Mouse (Mus musculus) urinary bladder, postnatal 4 days (tissue): ENCODE measurements at regions not wholly inside any gene's neighbourhood (a gene's known extent, or its start where the extent isn't known, plus 50 kb on each side); places are given as distances from the start of the nearest gene placed in this dataset.

Source experiments
- DNase-seq, 2 experiments: peaks; one replicate each; pipeline ENCODE4 v3.0.0; 2021 to 2022; ENCODE audit warnings: low spot score in 2 of 2

DNA sequence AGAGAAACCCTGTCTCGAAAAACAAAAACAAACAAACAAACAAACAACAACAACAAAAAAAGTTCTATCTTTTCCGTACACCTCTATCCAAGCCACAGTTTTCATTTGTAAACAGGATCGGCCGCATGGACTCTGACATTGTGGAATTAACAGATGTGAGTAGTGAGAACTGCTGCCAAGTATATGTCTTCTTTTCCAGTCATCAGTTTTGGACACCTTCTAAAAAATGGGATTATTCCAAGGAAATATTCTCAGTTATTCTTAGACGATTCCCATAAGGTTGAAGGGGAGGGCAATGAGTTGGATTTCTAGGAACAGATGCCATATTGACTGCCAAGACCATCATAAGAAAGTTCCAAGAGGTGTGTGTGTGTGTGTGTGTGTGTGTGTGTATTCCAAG, 891.2 kb upstream of the Lrrc6 start:
- no peak for DNase-seq

DNA sequence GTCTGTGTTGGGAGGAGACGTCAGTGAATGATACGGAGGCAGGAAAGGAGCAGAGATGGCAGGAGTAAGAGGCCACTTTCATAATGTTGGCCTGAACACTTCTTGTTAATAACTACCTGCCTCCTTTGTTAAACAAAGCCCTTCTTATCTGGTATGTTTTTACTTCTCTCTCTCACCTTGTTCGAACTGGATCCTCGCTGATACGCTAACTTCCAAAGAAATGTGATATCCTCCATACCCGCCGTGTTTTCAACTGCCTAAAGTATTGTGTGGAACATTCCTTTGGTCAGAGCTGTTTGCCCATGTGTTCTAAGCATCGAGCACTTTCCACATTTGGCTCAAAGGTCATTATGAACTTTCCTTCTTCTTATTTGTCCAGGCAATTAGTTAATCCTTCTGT, 887.8 kb upstream of the Lrrc6 start:
- DNase-seq = no peak

DNA sequence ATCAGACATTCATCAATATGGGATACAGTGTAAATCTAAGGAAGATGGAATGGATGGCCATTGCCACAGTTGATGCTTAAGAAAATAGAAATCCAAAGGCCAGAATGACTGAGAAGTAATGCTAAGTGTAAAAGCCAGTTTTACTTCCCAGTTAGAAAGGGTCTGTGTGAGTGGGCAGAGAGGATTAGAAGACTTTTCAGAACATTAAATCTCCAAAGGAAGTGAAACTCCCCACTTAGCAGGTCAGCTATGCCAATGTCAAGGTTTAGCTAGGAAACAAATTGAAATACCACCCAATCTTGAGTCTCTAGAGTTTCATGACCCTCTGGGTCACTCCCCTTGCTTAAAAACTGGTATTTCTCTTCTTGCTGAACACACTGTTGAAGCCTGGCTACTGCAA, 886.2 kb upstream of the Lrrc6 start:
- DNase-seq = no peak

DNA sequence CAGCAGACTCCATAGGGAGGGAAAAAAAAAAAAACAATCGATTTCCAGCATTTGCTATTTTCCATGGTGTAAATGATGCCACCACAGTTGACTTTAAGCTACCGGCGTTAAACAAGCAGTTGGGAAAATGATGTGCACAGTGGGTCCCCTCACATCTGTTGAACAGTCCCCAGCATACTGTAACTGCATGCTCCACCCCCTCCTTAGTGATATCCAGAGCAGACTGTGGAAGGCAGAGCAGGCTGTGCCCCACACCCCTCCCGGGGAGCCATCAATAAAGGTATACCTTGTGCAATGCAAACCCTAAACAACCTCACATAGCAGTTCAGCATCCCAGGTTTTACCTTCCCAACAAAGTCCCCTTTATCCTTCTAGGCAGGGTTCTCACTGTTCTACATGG, 872.9 kb upstream of the Lrrc6 start:
- no peak for DNase-seq

DNA sequence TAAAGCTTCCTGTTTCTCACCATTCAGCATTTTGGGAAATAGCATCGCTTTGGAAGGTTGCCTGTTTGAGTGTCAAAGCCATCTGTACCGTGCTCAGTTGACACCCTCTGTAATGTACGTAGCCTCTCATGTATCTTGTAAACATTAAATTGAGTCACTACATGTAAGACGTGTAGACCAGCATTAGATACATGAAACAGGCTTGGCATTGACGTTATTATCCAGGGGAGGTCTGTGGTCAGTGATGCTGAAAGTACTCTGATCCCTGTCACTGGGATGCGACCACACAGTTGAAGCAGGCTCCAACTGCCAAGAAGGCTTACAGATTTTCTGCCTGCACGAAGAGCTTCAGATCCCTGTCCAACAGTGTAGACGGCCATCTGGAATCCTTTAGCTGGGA, 872.3 kb upstream of the Lrrc6 start:
- DNase-seq = no peak

DNA sequence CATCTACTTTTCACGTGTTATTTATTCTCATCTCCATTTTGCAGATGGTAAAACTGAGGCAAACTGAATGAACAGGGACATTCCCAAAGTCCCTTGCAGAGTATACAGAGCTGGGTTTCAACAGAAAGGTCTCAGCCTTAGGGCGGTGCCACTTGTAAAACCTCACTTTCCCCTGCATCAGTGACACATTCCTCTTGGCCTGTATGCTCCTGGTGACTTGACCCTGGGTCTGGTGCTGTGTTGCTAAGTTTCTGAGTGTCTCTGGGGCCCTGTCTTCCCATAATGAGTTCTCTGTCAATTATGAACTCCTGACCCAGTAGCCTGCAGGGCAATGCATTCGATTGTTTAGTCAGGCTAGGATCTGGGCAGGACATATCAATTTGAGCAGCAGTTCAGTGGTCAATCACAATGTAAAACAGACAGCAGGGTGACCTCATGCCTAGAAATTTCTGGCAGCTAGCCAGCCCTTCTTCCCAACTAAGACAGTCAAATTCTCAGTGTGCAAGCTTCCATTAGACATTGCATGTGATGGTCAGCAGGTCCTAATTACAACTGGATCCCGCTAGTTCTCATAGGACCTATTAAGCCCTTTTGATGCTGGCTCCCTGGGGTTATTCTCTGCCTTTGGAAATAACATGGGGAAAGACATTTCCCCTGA, 863.5 kb upstream of the Lrrc6 start:
- no peak for DNase-seq

DNA sequence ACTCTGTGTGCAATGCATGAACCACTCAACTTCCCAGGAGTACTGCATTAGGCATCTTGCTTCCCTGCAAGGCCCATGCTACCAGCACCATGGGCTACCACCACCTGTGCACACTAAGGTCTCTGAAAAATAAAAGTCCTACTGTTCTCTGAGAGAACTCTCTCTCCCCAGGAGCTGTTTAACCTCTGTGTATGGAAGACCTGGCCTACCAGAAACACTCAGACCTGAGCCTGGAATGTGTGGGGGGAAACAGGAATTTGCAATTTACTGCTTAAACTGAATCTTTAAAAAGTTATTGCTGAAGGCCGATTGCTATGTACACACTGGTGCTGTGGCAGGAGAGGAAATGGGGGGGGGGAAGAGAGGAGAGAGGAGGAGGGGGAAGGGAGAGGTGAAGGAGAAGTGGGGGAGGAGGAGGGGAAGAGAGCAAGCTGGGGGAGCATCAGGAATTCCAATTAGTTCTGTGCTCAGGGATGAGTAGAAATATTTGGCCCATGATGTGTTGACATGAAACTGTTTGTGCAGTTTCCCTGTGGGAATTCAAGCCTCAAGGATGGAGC, 860.4 kb upstream of the Lrrc6 start:
- DNase-seq = no peak

DNA sequence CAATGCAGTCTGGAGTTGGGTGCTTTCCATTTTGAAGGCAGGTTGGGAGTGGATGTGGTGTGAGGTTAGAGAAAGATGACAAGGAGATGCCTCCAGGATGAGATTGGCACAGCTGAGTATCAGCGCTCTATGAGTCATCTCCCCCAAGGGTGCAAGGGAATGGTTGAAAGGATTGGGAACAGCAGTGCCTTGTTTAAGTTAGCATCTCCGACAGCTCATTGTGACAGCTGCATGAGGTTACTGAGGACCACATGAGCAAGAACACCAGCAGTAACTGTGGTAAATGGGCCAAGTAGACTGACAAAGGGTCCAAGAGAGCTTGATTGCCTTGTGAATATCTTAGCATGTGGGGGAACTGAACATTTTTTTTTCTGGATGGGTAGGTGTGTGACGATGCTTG, 857.2 kb upstream of the Lrrc6 start:
- DNase-seq = no peak

DNA sequence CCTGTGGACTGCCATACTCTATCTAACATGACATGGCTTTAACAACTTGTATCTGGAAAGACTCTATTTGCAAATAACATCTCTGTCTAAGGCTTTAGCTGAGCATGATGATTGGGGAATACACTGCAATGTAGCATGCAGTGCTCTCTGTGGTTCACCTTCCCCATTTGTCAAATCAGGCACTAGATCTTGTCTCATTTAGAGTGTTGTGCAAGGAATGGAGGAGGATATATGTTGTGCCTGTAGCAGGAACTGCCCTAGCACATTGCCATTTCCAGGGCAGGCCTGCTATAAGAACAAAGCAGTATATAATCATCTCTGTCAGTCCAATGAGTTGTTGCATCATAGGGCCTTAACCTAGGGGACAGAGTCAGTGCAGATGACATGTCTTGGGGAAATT, 854.6 kb upstream of the Lrrc6 start:
- no peak for DNase-seq

DNA sequence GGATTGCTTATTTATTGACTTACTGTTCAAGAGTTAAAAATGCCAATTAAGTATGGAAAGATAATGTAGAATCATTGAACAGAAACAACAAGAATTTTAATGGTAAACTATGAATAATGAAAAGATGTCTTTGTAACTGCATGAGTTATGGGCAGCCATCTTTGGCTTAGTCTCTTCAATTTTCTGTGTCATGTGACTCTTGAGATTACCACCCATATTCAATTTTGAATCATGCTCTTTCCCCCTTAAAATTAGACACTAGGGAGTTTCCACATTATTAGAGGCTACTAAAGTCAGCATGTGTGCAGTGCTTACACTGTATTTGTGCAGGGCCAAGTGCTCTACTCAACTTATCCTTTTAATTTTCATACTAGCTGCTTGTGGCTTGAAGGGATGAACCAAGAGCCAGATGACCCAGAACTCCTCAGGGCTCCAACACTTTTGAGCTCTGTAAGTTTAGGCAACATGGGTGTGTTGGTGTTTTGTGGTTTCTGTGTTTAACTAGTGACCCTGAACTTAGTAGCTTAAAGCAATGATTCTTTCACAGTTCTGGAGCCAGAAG, 854.0 kb upstream of the Lrrc6 start:
- no peak for DNase-seq

DNA sequence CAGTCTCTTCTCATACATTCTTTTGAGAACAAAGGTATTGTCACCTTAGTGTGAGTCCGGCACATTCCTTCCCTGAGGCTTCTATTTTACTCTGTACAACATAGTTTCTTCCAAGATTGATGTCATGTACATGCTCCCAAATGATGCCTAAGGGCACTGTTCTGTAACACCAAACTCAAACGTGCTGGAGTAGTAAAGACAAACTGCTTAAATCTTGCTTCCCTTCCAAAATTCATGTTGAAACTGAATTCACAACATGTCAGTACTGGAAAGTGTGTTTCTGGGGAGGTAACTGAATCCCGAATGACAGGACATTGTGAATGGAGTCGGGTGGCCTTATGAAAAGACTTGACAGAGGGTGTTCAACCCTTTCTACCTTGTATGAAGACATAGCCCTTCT, 848.8 kb upstream of the Lrrc6 start:
- no peak for DNase-seq

DNA sequence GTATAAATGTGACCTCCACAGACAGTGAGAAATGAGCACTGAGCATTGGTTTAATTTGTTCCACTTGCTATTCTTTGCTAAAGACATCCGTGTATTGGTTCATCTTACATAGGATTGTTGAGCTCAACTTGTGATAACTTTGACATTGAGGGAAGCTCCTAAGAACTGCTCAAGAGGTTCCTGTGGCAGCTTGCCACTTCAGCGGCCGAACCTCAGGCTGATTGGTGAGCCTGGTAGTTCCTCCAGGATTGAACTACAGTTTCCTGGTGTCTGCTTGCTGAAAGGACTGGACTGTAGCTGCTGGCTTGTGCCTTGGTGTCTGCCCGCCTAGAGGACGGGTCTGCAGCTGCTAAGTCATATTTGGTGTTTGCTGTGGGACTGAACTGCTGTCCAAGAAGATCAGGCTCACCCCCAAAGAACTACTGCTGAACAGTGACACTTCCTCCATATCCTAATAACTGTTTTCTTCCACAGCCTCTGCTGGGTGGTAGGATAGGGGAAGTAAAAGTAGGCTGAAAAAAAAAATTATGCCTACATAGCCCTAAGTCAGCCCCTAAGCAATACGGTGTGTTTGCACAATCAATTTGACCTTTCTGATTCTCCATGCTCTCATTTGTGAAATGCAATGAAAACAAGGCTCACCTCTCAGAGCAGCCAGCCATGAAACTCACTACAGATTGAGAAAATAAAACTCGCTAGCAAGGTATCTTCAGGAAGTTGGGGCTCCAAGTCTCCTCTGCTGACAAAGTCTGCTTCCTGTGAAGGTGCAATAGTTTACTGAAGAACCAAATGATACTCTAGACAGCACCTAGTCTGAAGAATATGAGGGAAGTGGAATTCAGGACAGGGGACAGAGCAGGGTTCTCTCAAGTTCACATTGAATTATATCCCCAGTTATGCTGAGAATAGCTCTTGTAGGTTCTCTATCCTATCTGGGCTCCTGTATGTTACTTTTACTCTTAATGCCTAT, 844.8 kb upstream of the Lrrc6 start:
- no peak for DNase-seq

DNA sequence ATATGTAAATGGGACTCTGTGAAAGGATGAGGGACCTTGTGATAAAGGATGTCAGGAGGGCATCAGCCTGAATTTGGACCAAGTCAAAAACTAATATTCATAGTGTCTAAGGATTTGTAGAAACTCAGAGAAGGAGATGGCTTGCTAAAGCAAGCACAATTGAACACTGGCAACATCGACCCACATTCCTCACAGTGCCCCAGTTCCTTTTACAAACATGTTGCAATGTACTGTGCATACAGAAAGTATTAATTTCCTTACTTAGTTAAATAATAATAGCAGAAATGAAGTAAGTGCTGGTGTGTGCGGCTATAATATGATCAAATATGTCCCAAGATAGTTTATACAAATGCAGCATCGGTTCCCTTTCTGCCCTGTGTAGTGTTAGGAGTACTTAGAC, 841.3 kb upstream of the Lrrc6 start:
- no peak for DNase-seq

DNA sequence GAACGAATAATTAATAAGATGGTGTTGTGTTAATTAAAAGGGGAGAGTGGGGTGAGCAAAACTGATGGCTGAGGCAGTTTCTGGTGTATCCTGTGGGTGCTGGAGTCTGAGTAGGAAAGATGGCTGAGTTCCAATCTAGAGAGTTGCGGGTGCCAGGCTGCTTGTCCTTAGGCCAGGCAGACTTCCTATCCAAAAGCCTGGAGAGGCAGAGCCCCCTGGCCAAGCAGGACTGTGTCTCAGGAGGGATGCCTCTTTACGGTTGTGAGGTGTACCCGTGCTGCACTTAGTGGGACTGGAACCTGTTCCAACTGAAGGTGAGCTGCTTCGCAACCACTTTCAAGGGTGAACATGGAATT, 836.3 kb upstream of the Lrrc6 start:
- no peak for DNase-seq

DNA sequence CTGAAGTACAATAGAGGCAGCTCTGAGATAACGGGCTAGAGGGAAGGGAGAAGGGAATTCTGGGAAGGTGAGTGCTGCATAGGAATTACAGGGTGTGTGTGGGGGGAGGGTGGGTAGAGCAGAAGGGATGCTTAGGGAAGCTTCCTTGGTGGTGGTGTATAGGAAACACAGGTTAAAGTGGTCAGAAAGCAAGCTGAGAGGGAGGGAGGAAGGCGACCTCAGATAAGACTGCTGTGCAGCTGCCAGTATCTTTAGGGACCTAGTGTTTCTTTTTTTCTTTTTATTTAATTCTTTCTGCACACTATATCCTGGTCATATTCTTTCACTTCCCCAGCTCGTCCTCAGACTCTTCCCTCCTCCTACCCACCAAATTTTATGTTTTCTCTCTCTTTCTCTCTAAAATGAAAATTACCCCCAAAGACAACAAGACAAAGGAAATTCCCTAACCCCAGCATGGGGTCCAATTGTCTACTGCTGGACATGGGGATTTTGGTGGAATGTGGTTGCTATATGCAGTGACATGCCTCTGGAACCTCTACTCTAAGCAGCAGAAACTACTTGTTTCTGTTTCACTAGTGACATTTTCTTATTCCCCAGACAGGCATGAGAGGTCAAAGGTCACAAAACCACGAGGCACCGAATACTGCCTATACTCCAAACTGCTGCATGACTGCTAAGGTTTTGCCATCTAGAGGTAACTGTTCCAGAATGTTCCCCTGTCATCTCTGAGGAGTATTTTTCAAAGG, 835.8 kb upstream of the Lrrc6 start:
- DNase-seq = no peak

DNA sequence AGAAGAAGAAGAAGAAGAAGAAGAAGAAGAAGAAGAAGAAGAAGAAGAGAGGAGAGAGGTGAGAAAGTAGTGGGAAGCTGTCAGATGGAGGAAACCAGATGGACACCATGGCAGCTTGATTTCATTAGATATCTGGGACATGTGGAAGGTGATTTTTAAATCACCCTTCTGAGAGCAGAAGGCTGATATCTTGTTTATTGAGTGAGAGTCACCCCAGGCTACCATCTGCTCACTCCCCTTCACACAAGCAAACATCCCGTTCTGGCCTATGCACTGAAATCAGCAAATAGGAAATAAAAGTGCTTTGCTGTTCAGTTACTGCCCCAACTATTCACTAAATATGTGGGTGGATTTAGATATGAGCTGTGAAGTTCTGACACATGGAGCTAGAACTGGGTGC, 831.8 kb upstream of the Lrrc6 start:
- no peak for DNase-seq

DNA sequence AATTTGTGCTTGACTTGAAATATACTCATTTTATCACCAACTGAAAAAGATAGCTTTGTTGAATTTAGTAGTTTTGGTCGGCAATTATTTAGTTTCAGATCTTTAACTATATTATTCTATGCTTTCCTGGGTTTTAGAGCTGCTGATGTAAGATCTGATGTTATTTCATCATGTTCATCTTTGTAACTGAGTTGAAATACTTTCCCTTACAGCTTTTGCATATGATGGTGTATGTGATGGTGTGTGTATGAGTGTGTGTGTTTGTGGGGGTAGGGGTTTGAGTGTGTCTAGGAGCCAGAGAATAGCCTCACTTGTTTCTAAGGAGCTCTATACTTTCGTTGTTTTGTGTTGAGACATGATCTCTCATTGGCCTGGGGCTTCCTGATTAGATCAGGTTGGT, 819.6 kb upstream of the Lrrc6 start:
- DNase-seq = no peak

DNA sequence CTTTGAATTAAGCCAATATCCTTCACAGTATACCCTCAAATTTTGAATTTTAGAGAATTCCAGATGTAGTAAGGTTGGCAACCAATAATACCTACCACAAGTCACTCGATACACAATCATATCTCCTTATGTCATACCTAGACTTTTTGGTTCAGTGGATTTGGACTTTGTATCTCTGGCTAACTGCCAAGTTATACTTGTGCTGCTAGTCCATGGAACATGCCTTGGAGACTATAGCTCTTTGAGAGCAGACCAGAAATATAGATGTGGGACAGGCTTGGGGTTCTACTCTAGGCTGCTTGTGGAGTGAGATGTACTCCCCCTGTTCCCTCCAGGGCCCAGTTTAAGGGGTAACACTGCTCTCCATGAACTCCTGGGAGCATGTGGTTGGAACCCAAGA, 814.5 kb upstream of the Lrrc6 start:
- DNase-seq = no peak

DNA sequence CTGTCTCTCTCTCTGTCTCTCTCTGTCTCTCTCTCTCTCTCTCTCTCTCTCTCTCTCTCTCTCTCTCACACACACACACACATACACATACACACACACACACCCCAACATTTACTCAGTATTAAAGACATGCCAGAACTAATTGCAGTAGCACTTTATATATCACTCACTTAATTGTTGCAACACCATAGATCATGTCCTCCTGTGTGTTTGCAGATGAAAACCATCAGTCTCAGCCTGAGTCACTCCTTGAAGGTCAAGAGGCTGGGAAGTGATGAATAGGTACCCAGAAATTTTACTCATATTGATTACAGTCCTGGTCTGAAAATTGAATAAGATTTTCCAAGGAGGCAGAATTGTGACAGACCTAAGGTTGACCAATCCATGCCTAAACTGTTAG, 812.9 kb upstream of the Lrrc6 start:
- DNase-seq = no peak

DNA sequence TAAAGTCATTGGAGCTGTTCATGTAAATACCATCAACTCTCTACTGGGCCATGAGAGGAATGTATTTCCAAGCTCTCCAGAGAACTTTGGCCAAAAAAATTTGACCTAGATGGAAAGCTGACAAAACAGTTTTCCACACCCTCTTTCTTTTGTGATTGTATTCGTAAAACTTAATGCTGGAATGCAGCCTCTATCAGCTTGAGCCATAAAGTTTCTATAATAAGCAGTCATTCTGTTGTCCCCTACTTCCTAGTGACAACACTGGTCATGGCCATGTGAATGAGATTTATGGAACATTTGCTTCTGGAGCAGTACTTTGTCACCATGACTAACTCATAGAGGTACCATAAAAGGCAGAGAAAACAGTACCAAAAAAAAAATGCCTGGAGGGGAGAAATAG, 805.0 kb upstream of the Lrrc6 start:
- DNase-seq = no peak

DNA sequence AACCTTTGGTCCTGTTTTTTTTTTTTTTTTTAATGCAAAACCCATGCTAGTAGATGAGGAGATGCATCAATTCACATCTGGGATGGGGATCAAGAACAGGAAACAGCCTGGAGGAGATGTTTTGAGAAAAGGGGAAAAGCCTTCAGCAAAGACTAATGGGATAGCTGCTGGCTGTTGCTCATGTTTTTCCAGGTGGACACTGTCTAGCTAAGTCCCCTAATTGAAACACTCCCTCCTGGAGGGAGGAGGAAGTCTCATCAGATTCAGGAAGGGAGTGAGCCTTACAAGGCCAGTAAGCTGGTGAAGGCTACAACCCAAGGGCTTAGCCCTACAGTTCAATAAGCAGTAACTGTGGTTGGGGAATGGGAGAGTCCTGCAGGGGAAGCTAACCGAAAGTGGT, 803.1 kb upstream of the Lrrc6 start:
- no peak for DNase-seq

DNA sequence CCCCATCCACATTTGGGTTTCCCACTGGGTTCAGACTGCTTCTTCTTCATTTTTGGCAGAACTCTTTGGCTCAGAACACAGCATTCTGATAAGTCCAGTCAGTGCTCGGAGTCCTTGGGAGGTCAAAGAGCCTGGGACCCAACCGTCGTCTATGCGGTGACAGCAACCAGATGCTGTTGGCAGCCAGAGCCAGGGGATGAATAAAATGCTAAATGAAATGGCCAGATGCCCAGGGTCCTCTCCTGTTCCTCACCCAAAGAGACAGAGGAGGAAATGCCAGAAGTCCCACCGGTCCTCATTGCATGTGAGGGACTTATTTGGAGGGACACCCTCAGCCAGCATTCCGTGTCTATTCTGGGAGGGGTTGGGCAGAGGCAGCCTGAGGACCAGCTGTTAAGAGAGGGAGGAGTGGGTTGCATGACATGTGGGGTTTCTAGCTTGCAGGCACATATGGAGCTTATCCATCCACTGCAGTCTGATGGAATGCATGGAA, 801.2 kb upstream of the Lrrc6 start:
- peak in 1 of 2 experiments; percentile 50 for DNase-seq
